Mouse (Mus musculus) forebrain, postnatal 0 days (tissue): ENCODE results near the gene Hoxd1. TPM values are rescaled to one million over a fixed set of nuclear protein-coding genes. Genes with fewer than 3 reads are reported as not detected.

ENCODE experiments used
- ATAC-seq: fragments of 200-750 bp; cut with Nextera tagmentation; 2 replicates; pipeline ENCODE4 v1.8.0; 2017; ENCODE audit warnings: mild to moderate bottlenecking, moderate library complexity
- DNase-seq: peaks from one replicate; pipeline ENCODE4 v3.0.0-alpha.2; 2015
- H3K27ac ChIP-seq: fragments of 300-500 bp; sonication (generic); 2 replicates; pipeline ENCODE4 v1.5.1; 2014; ENCODE audit warnings: low read depth, mild to moderate bottlenecking, antibody characterized with exemption, low read length, moderate library complexity, mixed read lengths
- H3K27me3 ChIP-seq: fragments of 300-500 bp; sonication (generic); 2 replicates; pipeline ENCODE4 v1.6.1; 2014; ENCODE audit warnings: mild to moderate bottlenecking, low read length, mixed read lengths; ENCODE audit not compliant: insufficient read depth
- H3K36me3 ChIP-seq: fragments of 300-500 bp; sonication (generic); 2 replicates; pipeline ENCODE4 v1.6.1; 2014; ENCODE audit warnings: mild to moderate bottlenecking, moderate library complexity; ENCODE audit not compliant: insufficient read depth
- H3K4me1 ChIP-seq: fragments of 300-500 bp; sonication (generic); 2 replicates; pipeline ENCODE4 v1.6.1; 2014; ENCODE audit warnings: antibody characterized with exemption; ENCODE audit not compliant: insufficient read depth
- H3K4me2 ChIP-seq: fragments of 300-500 bp; sonication (generic); 2 replicates; pipeline ENCODE4 v1.6.1; 2014; ENCODE audit warnings: low read depth, mild to moderate bottlenecking, moderate library complexity
- H3K4me3 ChIP-seq: fragments of 300-500 bp; sonication (generic); 2 replicates; pipeline ENCODE4 v1.5.1; 2014; ENCODE audit warnings: low read depth, low read length, mixed read lengths
- H3K9ac ChIP-seq: fragments of 300-500 bp; sonication (generic); 2 replicates; pipeline ENCODE4 v1.6.1; 2014; ENCODE audit warnings: mild to moderate bottlenecking
- H3K9me3 ChIP-seq: fragments of 300-500 bp; sonication (generic); 2 replicates; pipeline ENCODE4 v1.6.1; 2016; ENCODE audit warnings: low read length
- CTCF ChIP-seq: sonication (generic); IDR thresholded peaks from 2 replicates; pipeline ENCODE4 v1.5.1; 2016; ENCODE audit warnings: antibody characterized with exemption, control low read depth, low read depth
- WGBS: fragments of 180-500 bp; shearing (Covaris S2); extraction: QIAGEN DNeasy Blood & Tissue Kit; methylation state at CpG from one replicate; pipeline ENCODE4 v1.1.7; 2014; 5-methylcytosine and 5-hydroxymethylcytosine counted together
- polyA plus RNA-seq: library from polyadenylated mRNA; unstranded; fragments of >200 nt; fragmentation: Nextera tagmentation; extraction: Ambion mirVana; gene quantifications from 2 replicates; pipeline ENCODE4 v1.2.1, GENCODE M21; 2015
- total RNA-seq: library from RNA; depleted of rRNA; stranded (reverse); fragments of >200 nt; gene quantifications from 2 replicates; pipeline ENCODE4 v1.2.3, GENCODE M21; 2014

The Hoxd1 gene
- total and polyA plus RNA-seq, 2 experiments from 2014 or later, result not detected

- TF ChIP-seq CTCF, result no peak
- ATAC-seq, result no peak
- no peak overlapping the region for H3K27ac ChIP-seq
Observed at GRCm38 (mm10) chr2:74733765-74734164, 29.0 kb upstream of the Hoxd1 start.

GRCm38 (mm10) chr2:74734451-74734850 is 28.3 kb upstream of the Hoxd1 start:
- no peaks in the 10 kb centered on the region for H3K9me3 ChIP-seq
- H3K4me3 ChIP-seq, result no peak overlapping the region
- H3K4me2 ChIP-seq, result no peak overlapping the region
- no peak for TF ChIP-seq CTCF
- DNase-seq (no peak), ATAC-seq (no peak)
- WGBS, result 2% methylated on average over 13 of the region's 13 CpGs
- no peak overlapping the region for H3K27ac ChIP-seq
- no peak overlapping the region for H3K9ac ChIP-seq
- peaks cover 88% of the 10 kb centered on the region for H3K27me3 ChIP-seq
- H3K36me3 ChIP-seq, result no peaks in the 10 kb centered on the region
- H3K4me1 ChIP-seq, result no peaks in the 10 kb centered on the region

More at GRCm38 (mm10) chr2:74733765-74734164, 29.0 kb upstream of the Hoxd1 start:
- H3K9me3 ChIP-seq, result no peaks in the 10 kb centered on the region
- no peak overlapping the region for H3K4me2 ChIP-seq
- no peaks in the 10 kb centered on the region for H3K36me3 ChIP-seq
- peaks cover 88% of the 10 kb centered on the region for H3K27me3 ChIP-seq
- H3K9ac ChIP-seq, result no peak overlapping the region
- no peaks in the 10 kb centered on the region for H3K4me1 ChIP-seq
- under 1% methylated on average over 6 of the region's 6 CpGs for WGBS
- no peak overlapping the region for H3K4me3 ChIP-seq
- no peak for DNase-seq

GRCm38 (mm10) chr2:74734996-74735811 is 27.6 kb upstream of the Hoxd1 start:
- Histone ChIP-seq H3K9ac (no peak overlapping the region), H3K36me3 (no peaks in the 10 kb centered on the region), H3K4me1 (no peaks in the 10 kb centered on the region), H3K27ac (no peak overlapping the region), H3K4me3 (no peak overlapping the region), H3K27me3 (peaks cover 88% of the 10 kb centered on the region), H3K4me2 (no peak overlapping the region), H3K9me3 (no peaks in the 10 kb centered on the region)
- WGBS, result 1% methylated on average over 27 of the region's 27 CpGs
- no peak for ATAC-seq
- no peak for DNase-seq
- no peak for TF ChIP-seq CTCF

GRCm38 (mm10) chr2:74735851-74736687 is 26.7 kb upstream of the Hoxd1 start:
- TF ChIP-seq CTCF, result no peak
- no peak for DNase-seq
- peaks cover 84% of the 10 kb centered on the region for H3K27me3 ChIP-seq
- no peak overlapping the region for H3K4me3 ChIP-seq
- H3K36me3 ChIP-seq, result no peaks in the 10 kb centered on the region
- no peak for ATAC-seq
- H3K9ac ChIP-seq, result no peak overlapping the region
- WGBS, result 1% methylated on average over 42 of the region's 42 CpGs
- no peak overlapping the region for H3K27ac ChIP-seq
- H3K9me3 ChIP-seq, result no peaks in the 10 kb centered on the region
- no peak overlapping the region for H3K4me2 ChIP-seq
- H3K4me1 ChIP-seq, result no peaks in the 10 kb centered on the region

GRCm38 (mm10) chr2:74736688-74737577 is 25.8 kb upstream of the Hoxd1 start:
- TF ChIP-seq CTCF, result no peak
- WGBS, result 3% methylated on average over 15 of the region's 15 CpGs
- Histone ChIP-seq H3K27ac (no peak overlapping the region), H3K4me3 (no peak overlapping the region), H3K4me2 (no peak overlapping the region), H3K9ac (no peak overlapping the region), H3K36me3 (no peaks in the 10 kb centered on the region), H3K9me3 (no peaks in the 10 kb centered on the region), H3K27me3 (peaks cover 85% of the 10 kb centered on the region), H3K4me1 (no peaks in the 10 kb centered on the region)
- ATAC-seq, result no peak
- no peak for DNase-seq

- no peaks in the 10 kb centered on the region for H3K4me1 ChIP-seq
- WGBS, result 3% methylated on average over 7 of the region's 7 CpGs
- H3K4me2 ChIP-seq, result no peak overlapping the region
- DNase-seq, result no peak
- peaks cover 85% of the 10 kb centered on the region for H3K27me3 ChIP-seq
- no peaks in the 10 kb centered on the region for H3K9me3 ChIP-seq
- H3K9ac ChIP-seq, result no peak overlapping the region
- no peak for TF ChIP-seq CTCF
- ATAC-seq, result no peak
- H3K4me3 ChIP-seq, result no peak overlapping the region
- H3K27ac ChIP-seq, result no peak overlapping the region
- no peaks in the 10 kb centered on the region for H3K36me3 ChIP-seq
Observed at GRCm38 (mm10) chr2:74737578-74738070, 25.2 kb upstream of the Hoxd1 start.
